Mouse (Mus musculus) MEL (cell line): ENCODE measurements around the gene Aes. TPM values are rescaled to one million over a fixed set of nuclear protein-coding genes. Genes with fewer than 3 reads are reported as not detected.

Experiments used
- DNase-seq: peaks from one replicate; pipeline ENCODE4 v3.0.0; 2011; ENCODE audit warnings: low read depth, low spot score
- H3K27ac ChIP-seq: 2 replicates; pipeline ENCODE4 v1.5.1; 2012; ENCODE audit warnings: low read depth, mild to moderate bottlenecking, control low read depth, low read length, moderate library complexity; ENCODE audit not compliant: control insufficient read depth
- H3K27me3 ChIP-seq, 2 experiments: fragments of 150-350 bp in 1 of 2; sonication (generic) in 1 of 2; 2 replicates each; pipeline ENCODE4 v1.6.1; 2012; ENCODE audit warnings: low read length in 2 of 2, mild to moderate bottlenecking in 2 of 2, improper control_type of control experiment in 1 of 2, moderate library complexity in 1 of 2; ENCODE audit not compliant: insufficient read depth in 2 of 2, control insufficient read depth in 1 of 2
- H3K36me3 ChIP-seq, 2 experiments: 2 replicates each; pipeline ENCODE4 v1.6.1; 2012 to 2014; ENCODE audit warnings: low read length in 2 of 2, improper control_type of control experiment in 1 of 2, inconsistent platforms in 1 of 2, mild to moderate bottlenecking in 1 of 2; ENCODE audit not compliant: insufficient read depth in 2 of 2, control insufficient read depth in 1 of 2
- H3K4me1 ChIP-seq, 2 experiments: fragments of 150-350 bp in 1 of 2; sonication (generic) in 1 of 2; 2 replicates each; pipeline ENCODE4 v1.6.1; 2012; ENCODE audit warnings: low read length in 2 of 2, improper control_type of control experiment in 1 of 2, mild to moderate bottlenecking in 1 of 2; ENCODE audit not compliant: insufficient read depth in 2 of 2, control insufficient read depth in 1 of 2
- H3K4me3 ChIP-seq, 2 experiments: fragments of 150-350 bp in 1 of 2; sonication (generic) in 1 of 2; 2 replicates each; pipeline ENCODE4 v1.5.1; 2012; ENCODE audit warnings: low read depth in 2 of 2, low read length in 2 of 2, mild to moderate bottlenecking in 2 of 2, moderate library complexity in 2 of 2, control low read depth in 1 of 2, improper control_type of control experiment in 1 of 2; ENCODE audit not compliant: control insufficient read depth in 1 of 2, insufficient read depth in 1 of 2
- H3K79me2 ChIP-seq: 2 replicates; pipeline ENCODE4 v1.6.1; 2012; ENCODE audit warnings: mild to moderate bottlenecking, low read length, moderate library complexity; ENCODE audit not compliant: control insufficient read depth, poor library complexity, insufficient read depth
- H3K9ac ChIP-seq: 2 replicates; pipeline ENCODE4 v1.6.1; 2012; ENCODE audit warnings: low read depth, mild to moderate bottlenecking, control low read depth, low read length, moderate library complexity; ENCODE audit not compliant: control insufficient read depth, poor library complexity, severe bottlenecking
- H3K9me3 ChIP-seq: fragments of 150-350 bp; sonication (generic); replicated peaks from 2 replicates; pipeline ENCODE4 v1.6.1; 2012; ENCODE audit warnings: mild to moderate bottlenecking, low read length, improper control_type of control experiment, moderate library complexity; ENCODE audit not compliant: insufficient read depth
- BHLHE40 ChIP-seq: IDR thresholded peaks from 2 replicates; pipeline ENCODE4 v1.6.1; 2012; ENCODE audit warnings: low read depth, mild to moderate bottlenecking, inconsistent platforms, low read length, improper control_type of control experiment, borderline replicate concordance
- CHD1 ChIP-seq: IDR thresholded peaks from 2 replicates; pipeline ENCODE4 v1.6.1; 2012; ENCODE audit warnings: low read depth, mild to moderate bottlenecking, inconsistent platforms, low read length, improper control_type of control experiment
- CHD2 ChIP-seq: IDR thresholded peaks from 2 replicates; pipeline ENCODE4 v1.6.1; 2011; ENCODE audit warnings: low read length, improper control_type of control experiment
- CTCF ChIP-seq, 3 experiments: IDR thresholded peaks in 2 of 3; conservative IDR thresholded peaks in 1 of 3; 2 replicates each; pipeline ENCODE4 v1.5.1; 2011 to 2012; ENCODE audit warnings: low read length in 3 of 3, low read depth in 2 of 3, mild to moderate bottlenecking in 2 of 3, improper control_type of control experiment in 1 of 3, inconsistent platforms in 1 of 3, mixed read lengths in 1 of 3, moderate library complexity in 1 of 3; ENCODE audit not compliant: control insufficient read depth in 1 of 3, insufficient read depth in 1 of 3, poor library complexity in 1 of 3, severe bottlenecking in 1 of 3
- E2F4 ChIP-seq: IDR thresholded peaks from 2 replicates; pipeline ENCODE4 v1.6.1; 2011; ENCODE audit warnings: low read depth, low read length, improper control_type of control experiment, borderline replicate concordance
- ELF1 ChIP-seq: IDR thresholded peaks from 2 replicates; pipeline ENCODE4 v1.6.1; 2014; ENCODE audit warnings: low read depth, mild to moderate bottlenecking, inconsistent platforms, low read length, improper control_type of control experiment, moderate library complexity
- EP300 ChIP-seq, 2 experiments: IDR thresholded peaks; 2 replicates each; pipeline ENCODE4 v1.6.1; 2011; ENCODE audit warnings: improper control_type of control experiment in 2 of 2, low read length in 2 of 2, low read depth in 1 of 2, mild to moderate bottlenecking in 1 of 2
- ETS1 ChIP-seq: IDR thresholded peaks from 2 replicates; pipeline ENCODE4 v1.6.1; 2012; ENCODE audit warnings: low read depth, mild to moderate bottlenecking, inconsistent platforms, low read length, improper control_type of control experiment, moderate library complexity
- GABPA ChIP-seq: IDR thresholded peaks from 2 replicates; pipeline ENCODE4 v1.6.1; 2012; ENCODE audit warnings: low read depth, mild to moderate bottlenecking, inconsistent platforms, low read length, improper control_type of control experiment, moderate library complexity
- GATA1 ChIP-seq: IDR thresholded peaks from 2 replicates; pipeline ENCODE4 v1.6.1; 2011; ENCODE audit warnings: low read depth, low read length, improper control_type of control experiment
- HCFC1 ChIP-seq: IDR thresholded peaks from 2 replicates; pipeline ENCODE4 v1.6.1; 2012; ENCODE audit warnings: low read depth, mild to moderate bottlenecking, inconsistent platforms, low read length, improper control_type of control experiment, moderate library complexity
- JUND ChIP-seq: IDR thresholded peaks from 2 replicates; pipeline ENCODE4 v1.6.1; 2011; ENCODE audit warnings: low read depth, mild to moderate bottlenecking, improper control_type of control experiment, low read length
- MAFK ChIP-seq: IDR thresholded peaks from 2 replicates; pipeline ENCODE4 v1.6.1; 2011; ENCODE audit warnings: low read depth, mild to moderate bottlenecking, low read length, improper control_type of control experiment, borderline replicate concordance
- MAX ChIP-seq: IDR thresholded peaks from 2 replicates; pipeline ENCODE4 v1.6.1; 2011; ENCODE audit warnings: low read length, improper control_type of control experiment
- MAZ ChIP-seq: IDR thresholded peaks from 2 replicates; pipeline ENCODE4 v1.6.1; 2012; ENCODE audit warnings: low read depth, mild to moderate bottlenecking, inconsistent platforms, low read length, improper control_type of control experiment
- MEF2A ChIP-seq: IDR thresholded peaks from 2 replicates; pipeline ENCODE4 v1.6.1; 2014; ENCODE audit warnings: low read depth, mild to moderate bottlenecking, inconsistent platforms, low read length, improper control_type of control experiment; ENCODE audit not compliant: poor library complexity, insufficient replicate concordance, severe bottlenecking; ENCODE audit errors: extremely low read depth
- MXI1 ChIP-seq: IDR thresholded peaks from 2 replicates; pipeline ENCODE4 v1.6.1; 2011; ENCODE audit warnings: mild to moderate bottlenecking, low read depth, low read length, improper control_type of control experiment
- MYB ChIP-seq: IDR thresholded peaks from 2 replicates; pipeline ENCODE4 v1.6.1; 2011; ENCODE audit warnings: mild to moderate bottlenecking, low read depth, low read length, improper control_type of control experiment
- MYC ChIP-seq: IDR thresholded peaks from 2 replicates; pipeline ENCODE4 v1.6.1; 2011; ENCODE audit warnings: low read depth, mild to moderate bottlenecking, low read length, improper control_type of control experiment, moderate library complexity
- NELFE ChIP-seq: IDR thresholded peaks from 2 replicates; pipeline ENCODE4 v1.6.1; 2011; ENCODE audit warnings: low read depth, low read length, improper control_type of control experiment
- NRF1 ChIP-seq: IDR thresholded peaks from 2 replicates; pipeline ENCODE4 v1.6.1; 2014; ENCODE audit warnings: low read depth, mild to moderate bottlenecking, inconsistent platforms, low read length, improper control_type of control experiment, moderate library complexity; ENCODE audit not compliant: poor library complexity, insufficient read depth, severe bottlenecking
- POLR2A ChIP-seq, 2 experiments: IDR thresholded peaks; 2 replicates each; pipeline ENCODE4 v1.6.1; 2011 to 2012; ENCODE audit warnings: low read length in 2 of 2, mild to moderate bottlenecking in 2 of 2, control low read depth in 1 of 2, improper control_type of control experiment in 1 of 2, low read depth in 1 of 2, moderate library complexity in 1 of 2; ENCODE audit not compliant: control insufficient read depth in 1 of 2, insufficient read depth in 1 of 2, poor library complexity in 1 of 2
- POLR2AphosphoS2 ChIP-seq: IDR thresholded peaks from 2 replicates; pipeline ENCODE4 v1.6.1; 2011; ENCODE audit warnings: low read length, improper control_type of control experiment
- POLR2AphosphoS5 ChIP-seq: IDR thresholded peaks from 2 replicates; pipeline ENCODE4 v1.6.1; 2012; ENCODE audit warnings: low read depth, borderline replicate concordance, mild to moderate bottlenecking, inconsistent platforms, low read length, moderate library complexity, mixed read lengths
- RAD21 ChIP-seq: IDR thresholded peaks from 2 replicates; pipeline ENCODE4 v1.6.1; 2011; ENCODE audit warnings: mild to moderate bottlenecking, low read depth, low read length, improper control_type of control experiment
- RCOR1 ChIP-seq: IDR thresholded peaks from 2 replicates; pipeline ENCODE4 v1.6.1; 2012; ENCODE audit warnings: low read depth, mild to moderate bottlenecking, inconsistent platforms, low read length, improper control_type of control experiment
- SIN3A ChIP-seq: IDR thresholded peaks from 2 replicates; pipeline ENCODE4 v1.6.1; 2012; ENCODE audit warnings: low read length, improper control_type of control experiment, inconsistent platforms
- SMC3 ChIP-seq: IDR thresholded peaks from 2 replicates; pipeline ENCODE4 v1.6.1; 2011; ENCODE audit warnings: low read depth, low read length, improper control_type of control experiment
- TAL1 ChIP-seq: IDR thresholded peaks from 2 replicates; pipeline ENCODE4 v1.6.1; 2012; ENCODE audit warnings: mild to moderate bottlenecking, inconsistent platforms, low read length, moderate library complexity, mixed read lengths
- TBP ChIP-seq: IDR thresholded peaks from 2 replicates; pipeline ENCODE4 v1.8.0; 2011; ENCODE audit warnings: low read depth, low read length, improper control_type of control experiment
- UBTF ChIP-seq: IDR thresholded peaks from 2 replicates; pipeline ENCODE4 v1.6.1; 2012; ENCODE audit warnings: low read depth, mild to moderate bottlenecking, inconsistent platforms, low read length, improper control_type of control experiment, moderate library complexity, borderline replicate concordance; ENCODE audit not compliant: insufficient read depth
- USF1 ChIP-seq: IDR thresholded peaks from 2 replicates; pipeline ENCODE4 v1.6.1; 2014; ENCODE audit warnings: low read depth, mild to moderate bottlenecking, inconsistent platforms, low read length, improper control_type of control experiment, moderate library complexity
- USF2 ChIP-seq, 2 experiments: IDR thresholded peaks; 2 replicates each; pipeline ENCODE4 v1.6.1; 2011 to 2012; ENCODE audit warnings: improper control_type of control experiment in 2 of 2, low read length in 2 of 2, borderline replicate concordance in 1 of 2, inconsistent platforms in 1 of 2, low read depth in 1 of 2, mild to moderate bottlenecking in 1 of 2; ENCODE audit not compliant: insufficient read depth in 1 of 2
- ZC3H11A ChIP-seq: IDR thresholded peaks from 2 replicates; pipeline ENCODE4 v1.6.1; 2012; ENCODE audit warnings: low read depth, mild to moderate bottlenecking, inconsistent platforms, low read length, improper control_type of control experiment
- ZKSCAN1 ChIP-seq: IDR thresholded peaks from 2 replicates; pipeline ENCODE4 v1.6.1; 2012; ENCODE audit warnings: low read depth, mild to moderate bottlenecking, inconsistent platforms, low read length, improper control_type of control experiment, moderate library complexity
- ZMIZ1 ChIP-seq: IDR thresholded peaks from 2 replicates; pipeline ENCODE4 v1.6.1; 2012; ENCODE audit warnings: low read depth, mild to moderate bottlenecking, inconsistent platforms, low read length, improper control_type of control experiment, moderate library complexity
- ZNF384 ChIP-seq: IDR thresholded peaks from 2 replicates; pipeline ENCODE4 v1.6.1; 2012; ENCODE audit warnings: low read depth, mild to moderate bottlenecking, inconsistent platforms, low read length, improper control_type of control experiment
- polyA plus RNA-seq, 2 experiments: library from polyadenylated mRNA; stranded (reverse) in 1 of 2; unstranded in 1 of 2; fragments of >175 nt in 1 of 2; fragments of >200 nt in 1 of 2; gene quantifications; 2 replicates each; pipeline versions ENCODE4 v1.2.1 to v1.2.4; 2012; ENCODE audit warnings: low replicate concordance in 2 of 2, low read depth in 1 of 2; ENCODE audit not compliant: insufficient read length in 2 of 2, insufficient read depth in 1 of 2, missing spikeins in 1 of 2
- total RNA-seq: library from RNA; depleted of rRNA; stranded (reverse); fragments of 300-350 nt; gene quantifications from 2 replicates; pipeline ENCODE4 v1.2.3, GENCODE M21; 2012

The Aes gene
- total and polyA plus RNA-seq, 3 experiments: 197 to 355 TPM; not detected in 1

- peak overlapping the region; percentile 80 to 87 for H3K4me3 ChIP-seq
- H3K79me2 ChIP-seq: peaks cover 11% of the 10 kb centered on the region
- H3K9me3 ChIP-seq: no peaks in the 10 kb centered on the region
- H3K4me1 ChIP-seq: peaks cover 7 to 33% of the 10 kb centered on the region in 2 experiments
- H3K27me3 ChIP-seq: no peaks in the 10 kb centered on the region
- peaks cover 0 to 22% of the 10 kb centered on the region in 2 experiments; a peak in 2 of 4 replicates for H3K36me3 ChIP-seq
- DNase-seq: peak; percentile 43
- peak overlapping the region; percentile 89 for H3K9ac ChIP-seq
- H3K27ac ChIP-seq: peak overlapping the region; percentile 96
- no peak for TF ChIP-seq SIN3A
- no peak for TF ChIP-seq BHLHE40
- TF ChIP-seq ZMIZ1: 0 out of 2 replicates have a peak, but pooled peaks have one; percentile 29
- TF ChIP-seq CHD1: no peak
- no peak for TF ChIP-seq ZC3H11A
- no peak for TF ChIP-seq GABPA
- TF ChIP-seq MAX: no peak
- 0 out of 4 replicates have a peak, but pooled peaks of 1 of the 2 experiments have one; percentile 10 for TF ChIP-seq EP300 (IDR thresholded peaks at IDR 0.05; ENCODE audit: low read depth in 1 of 2, low read length in 2 of 2)
- no peak for TF ChIP-seq POLR2AphosphoS5
- TF ChIP-seq MYC: 0 out of 2 replicates have a peak, but pooled peaks have one; percentile 37
- no peak for TF ChIP-seq POLR2A (IDR thresholded peaks at IDR 0.05; ENCODE audit: control insufficient read depth in 1 of 2, insufficient read depth in 1 of 2, low read depth in 1 of 2, low read length in 2 of 2, poor library complexity in 1 of 2)
- TF ChIP-seq MAFK: no peak
- no peak for TF ChIP-seq CTCF (IDR thresholded peaks at IDR 0.05 in 2 of 3, conservative IDR thresholded peaks at IDR 0.05 in 1 of 3; ENCODE audit: control insufficient read depth in 1 of 3, insufficient read depth in 1 of 3, low read depth in 2 of 3, low read length in 3 of 3, poor library complexity in 1 of 3, severe bottlenecking in 1 of 3)
- no peak for TF ChIP-seq MEF2A
- TF ChIP-seq USF1: no peak
- TF ChIP-seq UBTF: no peak
- peak; percentile 51; the same call in 1 of the 2 replicates for TF ChIP-seq MXI1
- TF ChIP-seq MAZ: 0 out of 2 replicates have a peak, but pooled peaks have one; percentile 10
- TF ChIP-seq SMC3: no peak
- TF ChIP-seq TAL1: no peak
- no peak for TF ChIP-seq GATA1
- no peak for TF ChIP-seq RAD21
- TF ChIP-seq JUND: no peak
- no peak for TF ChIP-seq USF2 (IDR thresholded peaks at IDR 0.05; ENCODE audit: borderline replicate concordance in 1 of 2, insufficient read depth in 1 of 2, low read depth in 1 of 2, low read length in 2 of 2)
- TF ChIP-seq E2F4: no peak
- TF ChIP-seq CHD2: no peak
- no peak for TF ChIP-seq MYB
- no peak for TF ChIP-seq RCOR1
- TF ChIP-seq ZKSCAN1: no peak
- no peak for TF ChIP-seq NRF1
- TF ChIP-seq NELFE: no peak
- no peak for TF ChIP-seq ZNF384
- no peak for TF ChIP-seq POLR2AphosphoS2
- TF ChIP-seq ELF1: no peak; the same call in 1 of the 2 replicates
- 0 out of 2 replicates have a peak, but pooled peaks have one; percentile 15 for TF ChIP-seq HCFC1
- 0 out of 2 replicates have a peak, but pooled peaks have one; percentile 5 for TF ChIP-seq ETS1
- no peak for TF ChIP-seq TBP
These were observed 36.1 kb upstream of the Aes start for GRCm38 (mm10) chr10:81523142-81523541.
